Mouse (Mus musculus): ENCODE results near the gene Thra.

Thra gene

GRCm38 (mm10) chr11:98745932-98746853 is 5.8 kb downstream of the Thra start:
- no peak for DNase-seq (ENCODE audit: low read depth)

GRCm38 (mm10) chr11:98746855-98747693 is 6.6 kb downstream of the Thra start:
- peak; percentile 94 for DNase-seq (ENCODE audit: low read depth)

- DNase-seq (ENCODE audit: low read depth), result peak; percentile 62
Observed at GRCm38 (mm10) chr11:98747804-98748505, 7.5 kb downstream of the Thra start.

- peak; percentile 85 for DNase-seq (ENCODE audit: low read depth)
Observed at GRCm38 (mm10) chr11:98748506-98749416, 8.3 kb downstream of the Thra start.

DNA sequence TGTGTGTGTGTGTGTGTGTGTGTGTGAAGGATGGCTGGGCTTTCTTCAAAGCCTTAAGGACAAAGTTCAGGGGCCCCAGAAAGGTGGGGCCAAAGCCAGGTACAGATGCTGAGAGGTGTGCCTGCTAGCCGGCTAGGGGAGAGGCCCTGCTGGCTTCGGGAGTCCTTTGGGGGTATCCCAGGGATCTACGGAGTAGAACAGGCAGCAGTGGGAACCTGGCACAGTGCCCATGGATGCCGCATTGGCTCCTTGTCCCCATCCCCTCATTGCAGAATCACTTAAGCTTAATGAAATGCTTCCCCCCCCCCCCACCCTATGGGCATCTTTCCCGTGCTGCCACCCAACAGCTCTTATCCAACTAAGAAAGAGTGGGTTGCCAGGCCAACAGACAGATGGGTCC is 9.3 kb downstream of the Thra start:
- no peak for DNase-seq (ENCODE audit: low read depth)

GRCm38 (mm10) chr11:98750351-98751201 is 10.1 kb downstream of the Thra start:
- peak; percentile 74 for DNase-seq (ENCODE audit: low read depth)

- no peak for DNase-seq (ENCODE audit: low read depth)
Observed at GRCm38 (mm10) chr11:98751221-98751782, 10.9 kb downstream of the Thra start.

GRCm38 (mm10) chr11:98752562-98753140 is 12.2 kb downstream of the Thra start:
- no peak for DNase-seq (ENCODE audit: low read depth)

DNA sequence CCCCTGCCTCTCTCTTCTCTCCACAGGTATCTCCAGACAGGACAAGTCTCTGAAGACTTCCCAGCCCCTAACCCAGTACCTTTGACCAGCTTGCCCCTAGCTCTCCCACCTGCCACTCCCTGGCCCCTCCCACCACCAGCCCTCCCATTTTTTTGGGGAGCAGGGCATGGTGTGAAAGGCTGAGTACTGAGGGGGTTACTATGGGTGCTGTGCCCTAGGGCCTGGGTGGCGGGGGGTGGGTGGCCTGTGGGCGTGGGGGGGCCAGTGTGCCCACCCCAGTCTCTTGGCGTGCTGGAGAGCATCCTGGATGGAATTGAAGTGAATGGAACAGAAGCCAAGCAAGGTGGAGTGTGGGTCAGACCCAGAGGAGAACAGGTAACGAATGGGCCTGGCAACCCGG is 12.8 kb downstream of the Thra start:
- DNase-seq (ENCODE audit: low read depth), result no peak

DNA sequence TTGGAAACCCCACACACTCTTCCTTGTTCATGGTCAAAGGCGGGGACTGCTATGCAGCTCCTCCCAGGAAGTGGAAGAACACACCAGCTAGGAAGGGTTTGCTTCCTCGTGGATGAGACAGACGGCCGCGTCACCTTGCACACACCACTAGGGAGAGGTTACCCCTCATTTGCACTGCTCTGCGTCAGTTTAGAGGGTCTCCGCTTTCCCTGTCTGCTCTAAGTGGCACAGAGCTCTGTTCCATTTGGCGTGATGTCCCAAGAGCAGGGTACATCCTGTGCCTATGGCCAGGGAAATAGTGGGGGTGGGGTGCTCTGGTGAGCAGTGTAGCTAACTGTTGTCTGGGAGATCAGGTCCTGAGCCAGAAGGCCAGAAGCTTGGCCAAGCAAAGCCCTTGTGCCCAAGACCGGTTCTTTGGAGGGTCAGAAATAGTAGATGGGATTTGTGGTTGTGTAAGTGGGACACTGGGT is 13.7 kb downstream of the Thra start:
- DNase-seq (ENCODE audit: low read depth), result peak; percentile 85

DNA sequence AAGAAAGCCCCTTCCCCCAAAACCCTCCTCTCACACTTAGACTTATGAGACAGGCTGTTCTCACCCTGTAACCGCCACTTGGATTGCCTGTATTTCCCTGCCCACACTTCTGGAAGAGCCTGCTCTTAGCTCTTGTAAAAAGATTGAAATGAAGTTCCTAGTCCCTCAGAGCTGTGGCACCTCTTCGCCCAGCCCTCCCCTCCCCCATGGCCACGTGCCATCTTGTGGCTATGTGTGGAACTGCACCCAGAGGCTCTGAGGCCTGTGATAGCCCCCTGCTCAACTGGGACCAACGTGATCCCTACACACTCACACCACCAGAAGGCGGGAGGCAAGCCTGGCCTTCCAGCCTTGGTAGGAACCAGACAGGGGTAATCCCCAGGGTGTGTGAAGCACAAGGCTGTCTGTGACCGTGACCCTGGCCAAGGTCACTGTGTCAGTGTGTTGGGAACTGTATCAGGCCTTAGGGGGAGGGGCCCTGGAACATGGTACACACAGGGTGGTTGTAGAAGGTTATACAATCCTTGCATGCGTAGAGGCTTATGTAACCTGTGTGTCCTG is 14.3 kb downstream of the Thra start:
- DNase-seq (ENCODE audit: low read depth), result peak; percentile 78

DNA sequence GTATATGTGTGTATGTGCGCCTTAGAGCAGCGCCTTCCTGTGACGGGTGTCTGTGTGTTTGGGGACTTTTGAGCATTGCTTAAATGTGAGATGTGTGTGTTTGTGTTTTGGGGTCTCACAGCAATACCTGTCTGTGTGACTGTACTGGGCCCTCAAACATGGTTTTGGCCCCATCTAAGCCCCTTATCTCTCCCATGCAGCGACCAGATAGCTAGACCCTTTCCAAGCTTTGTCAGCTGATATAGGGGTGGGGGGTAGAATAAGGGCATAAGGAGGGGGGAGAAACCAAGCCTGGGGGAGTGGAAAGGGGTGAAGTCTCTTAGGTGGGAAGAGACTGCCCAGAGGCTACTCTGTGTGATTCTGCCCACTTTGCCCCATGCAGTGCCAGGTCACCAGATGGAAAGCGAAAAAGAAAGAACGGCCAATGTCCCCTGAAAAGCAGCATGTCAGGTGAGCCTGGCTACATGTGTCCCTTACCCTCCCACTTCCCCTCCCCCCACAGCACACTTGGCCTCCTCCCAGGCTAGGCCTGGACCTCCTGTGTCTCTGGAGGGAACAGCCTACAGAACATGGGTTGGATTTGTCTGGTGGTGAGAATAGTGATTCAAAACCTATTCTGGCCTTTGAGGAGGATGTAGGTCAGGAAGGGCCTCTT is 15.4 kb downstream of the Thra start:
- no peak for DNase-seq (ENCODE audit: low read depth)

GRCm38 (mm10) chr11:98756711-98757110 is 16.3 kb downstream of the Thra start:
- DNase-seq (ENCODE audit: low read depth), result no peak

GRCm38 (mm10) chr11:98761939-98762338 is 21.5 kb downstream of the Thra start:
- DNase-seq (ENCODE audit: low read depth), result no peak

DNA sequence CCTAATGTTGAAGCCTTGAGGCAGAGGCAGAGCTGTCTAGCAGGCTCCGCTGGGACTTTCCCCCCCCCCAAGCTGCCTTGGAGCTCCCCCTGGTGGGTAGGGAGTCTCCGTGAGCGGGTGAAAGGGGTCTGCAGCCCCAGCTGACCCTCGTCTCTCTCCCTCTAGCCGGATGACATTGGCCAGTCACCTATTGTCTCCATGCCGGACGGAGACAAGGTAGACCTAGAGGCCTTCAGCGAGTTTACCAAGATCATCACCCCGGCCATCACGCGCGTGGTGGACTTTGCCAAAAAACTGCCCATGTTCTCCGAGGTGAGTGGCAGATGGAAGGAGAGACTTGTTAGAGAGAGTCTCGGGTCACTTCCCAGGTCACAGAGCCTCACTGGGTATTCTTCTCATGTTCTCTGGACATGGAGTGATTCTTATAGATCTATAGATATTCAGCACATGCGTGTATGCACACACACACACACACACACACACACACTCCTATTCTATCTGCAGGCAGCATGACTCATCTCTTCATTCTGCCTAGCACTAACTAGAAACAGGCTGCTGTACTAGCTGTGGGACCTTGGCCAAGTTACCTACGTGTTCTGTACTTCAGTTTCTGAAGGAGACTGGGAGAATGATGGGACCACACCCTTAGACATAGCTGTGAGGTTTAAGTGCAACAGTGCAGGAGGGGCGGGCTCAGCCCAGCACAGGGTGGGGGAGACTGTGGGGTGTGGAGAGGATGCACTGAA is 22.5 kb downstream of the Thra start:
- no peak for DNase-seq (ENCODE audit: low read depth)

DNA sequence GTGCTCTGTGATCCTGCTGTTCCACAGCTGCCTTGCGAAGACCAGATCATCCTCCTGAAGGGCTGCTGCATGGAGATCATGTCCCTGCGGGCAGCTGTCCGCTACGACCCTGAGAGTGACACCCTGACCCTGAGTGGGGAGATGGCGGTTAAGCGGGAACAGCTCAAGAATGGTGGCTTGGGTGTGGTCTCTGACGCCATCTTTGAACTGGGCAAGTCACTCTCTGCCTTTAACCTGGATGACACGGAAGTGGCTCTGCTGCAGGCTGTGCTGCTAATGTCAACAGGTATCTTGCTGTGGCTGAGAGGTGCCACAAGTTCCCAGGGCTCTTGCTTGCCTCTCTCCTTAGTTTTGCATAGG is 23.0 kb downstream of the Thra start:
- DNase-seq (ENCODE audit: low read depth), result no peak

DNA sequence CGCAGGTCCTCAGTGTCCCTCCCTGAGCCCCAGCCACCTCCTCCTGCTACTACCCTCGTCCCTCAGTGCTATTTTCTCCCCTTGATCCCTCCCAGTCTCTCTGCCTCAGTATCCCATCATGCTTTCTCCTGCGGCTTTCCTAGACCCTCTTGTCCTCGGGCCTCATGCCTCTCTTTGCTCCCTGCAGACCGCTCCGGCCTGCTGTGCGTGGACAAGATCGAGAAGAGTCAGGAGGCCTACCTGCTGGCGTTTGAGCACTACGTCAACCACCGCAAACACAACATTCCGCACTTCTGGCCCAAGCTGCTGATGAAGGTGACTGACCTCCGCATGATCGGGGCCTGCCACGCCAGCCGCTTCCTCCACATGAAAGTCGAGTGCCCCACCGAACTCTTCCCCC is 23.7 kb downstream of the Thra start:
- no peak for DNase-seq (ENCODE audit: low read depth)

GRCm38 (mm10) chr11:98764746-98765145 is 24.3 kb downstream of the Thra start:
- no peak for DNase-seq (ENCODE audit: low read depth)
